Mouse (Mus musculus) heart, postnatal 0 days (tissue): ENCODE results near the gene Stk38. TPM values are rescaled to one million over a fixed set of nuclear protein-coding genes. Genes with fewer than 3 reads are reported as not detected.

Source experiments
- ATAC-seq: fragments of 200-750 bp; cut with Nextera tagmentation; 2 replicates; pipeline ENCODE4 v1.8.0; 2017; ENCODE audit warnings: low read depth, moderate number of reproducible peaks, moderate library complexity; ENCODE audit not compliant: insufficient read depth
- DNase-seq: peaks from one replicate; pipeline ENCODE4 v3.0.0-alpha.2; 2016; ENCODE audit warnings: low spot score
- H3K27ac ChIP-seq: fragments of 300-500 bp; sonication (generic); 2 replicates; pipeline ENCODE4 v1.5.1; 2014; ENCODE audit warnings: low read depth, mild to moderate bottlenecking
- H3K27me3 ChIP-seq: fragments of 300-500 bp; sonication (generic); 2 replicates; pipeline ENCODE4 v1.6.1; 2014; ENCODE audit warnings: low read length, mixed read lengths; ENCODE audit not compliant: control insufficient read depth, insufficient read depth
- H3K36me3 ChIP-seq: fragments of 300-500 bp; sonication (generic); replicated peaks from 2 replicates; pipeline ENCODE4 v1.6.1; 2014; ENCODE audit warnings: low read length, mixed read lengths; ENCODE audit not compliant: control insufficient read depth, insufficient read depth
- H3K4me1 ChIP-seq: fragments of 300-500 bp; sonication (generic); 2 replicates; pipeline ENCODE4 v1.6.1; 2014; ENCODE audit warnings: antibody characterized with exemption; ENCODE audit not compliant: control insufficient read depth, insufficient read depth
- H3K4me2 ChIP-seq: fragments of 300-500 bp; sonication (generic); 2 replicates; pipeline ENCODE4 v1.6.1; 2014; ENCODE audit warnings: low read depth, mild to moderate bottlenecking, low read length, moderate library complexity
- H3K4me3 ChIP-seq: fragments of 300-500 bp; sonication (generic); 2 replicates; pipeline ENCODE4 v1.5.1; 2014; ENCODE audit warnings: low read depth, low read length
- H3K9ac ChIP-seq: fragments of 300-500 bp; sonication (generic); replicated peaks from 2 replicates; pipeline ENCODE4 v1.6.1; 2014; ENCODE audit warnings: low read depth, low read length, mixed read lengths
- H3K9me3 ChIP-seq: fragments of 300-500 bp; sonication (generic); replicated peaks from 2 replicates; pipeline ENCODE4 v1.6.1; 2016; ENCODE audit warnings: low read length; ENCODE audit not compliant: control insufficient read depth
- CTCF ChIP-seq: IDR thresholded peaks from 2 replicates; pipeline ENCODE4 v1.5.1; 2016; ENCODE audit warnings: antibody characterized with exemption, control low read depth, low read depth
- EP300 ChIP-seq: IDR thresholded peaks from 2 replicates; pipeline ENCODE4 v1.6.1; 2016; ENCODE audit warnings: antibody characterized with exemption, low read depth
- WGBS: fragments of 180-500 bp; shearing (Covaris S2); extraction: QIAGEN DNeasy Blood & Tissue Kit; methylation state at CpG from one replicate; pipeline ENCODE4 v1.1.7; 2014; 5-methylcytosine and 5-hydroxymethylcytosine counted together
- polyA plus RNA-seq: library from polyadenylated mRNA; unstranded; fragments of >200 nt; fragmentation: Nextera tagmentation; extraction: Ambion mirVana; gene quantifications from 2 replicates; pipeline ENCODE4 v1.2.1, GENCODE M21; 2015
- total RNA-seq: library from RNA; depleted of rRNA; stranded (reverse); fragments of >200 nt; gene quantifications from 2 replicates; pipeline ENCODE4 v1.2.3, GENCODE M21; 2014; ENCODE audit warnings: low replicate concordance

Stk38 gene
- total and polyA plus RNA-seq, 2 experiments from 2014 or later: 49.8 to 53.7 TPM

DNA sequence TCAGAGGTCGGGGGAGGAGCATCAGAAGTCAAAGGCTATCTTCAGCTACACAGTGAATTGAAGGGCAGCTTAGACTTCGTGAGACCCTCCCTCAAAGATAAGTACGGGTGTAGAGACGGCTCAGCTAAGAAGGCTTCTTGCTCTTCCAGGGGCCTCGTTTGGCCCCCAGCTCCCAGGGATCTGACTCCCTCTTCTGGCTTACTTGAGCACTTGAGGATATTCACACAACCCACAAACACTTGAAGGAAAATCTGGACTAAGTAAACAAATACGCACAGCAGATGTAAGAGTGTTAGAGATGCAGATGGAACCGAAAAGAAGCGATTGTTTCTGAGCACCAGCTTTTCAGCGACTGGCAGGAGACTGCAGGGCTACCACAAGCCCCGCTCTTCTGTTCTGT lies 47.2 kb downstream of the Stk38 start:
- Histone ChIP-seq H3K4me1 (no peaks in the 10 kb centered on the region), H3K27me3 (no peaks in the 10 kb centered on the region), H3K27ac (no peak overlapping the region), H3K9me3 (no peaks in the 10 kb centered on the region), H3K9ac (no peak overlapping the region), H3K36me3 (peaks cover 47% of the 10 kb centered on the region), H3K4me2 (no peak overlapping the region), H3K4me3 (no peak overlapping the region)
- DNase-seq: no peak
- ATAC-seq: no peak
- TF ChIP-seq EP300 (no peak), CTCF (no peak)
- 55% methylated on average over 10 of the region's 10 CpGs for WGBS

- Histone ChIP-seq H3K27me3 (no peaks in the 10 kb centered on the region), H3K4me2 (0 out of 2 replicates have a peak overlapping the region, but pooled peaks have one; percentile 94), H3K27ac (no peak overlapping the region), H3K4me3 (no peak overlapping the region), H3K9me3 (no peaks in the 10 kb centered on the region), H3K4me1 (peaks cover 23% of the 10 kb centered on the region), H3K36me3 (peaks cover 6% of the 10 kb centered on the region; the same call in 1 of the 2 replicates), H3K9ac (no peak overlapping the region)
- TF ChIP-seq CTCF: no peak
- TF ChIP-seq EP300: no peak
- 92% methylated on average over 9 of the region's 9 CpGs for WGBS
- ATAC-seq: no peak
- DNase-seq: no peak
These were observed 53.4 kb downstream of the Stk38 start for GRCm38 (mm10) chr17:28954416-28954815.

DNA sequence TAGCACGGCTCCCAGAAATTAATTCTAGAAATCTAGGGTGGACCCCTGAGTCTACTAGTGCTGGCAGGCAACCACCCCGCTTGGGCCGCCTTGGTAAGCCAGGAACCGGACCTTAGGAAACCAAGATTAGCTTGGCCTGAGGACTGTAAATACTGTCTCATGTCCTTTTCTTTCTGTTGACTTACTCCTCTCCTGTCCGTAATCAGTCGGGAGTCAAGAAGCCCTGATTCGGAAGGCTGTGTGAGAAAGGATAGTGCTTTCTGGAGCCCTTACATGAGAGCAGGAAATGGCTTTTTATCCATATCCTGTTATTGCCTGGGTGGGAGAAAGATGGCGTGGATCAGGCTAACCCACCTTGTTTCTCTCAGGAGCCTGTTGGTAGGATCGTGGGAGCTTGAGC lies 54.5 kb downstream of the Stk38 start:
- 1% methylated on average over 9 of the region's 9 CpGs for WGBS
- TF ChIP-seq EP300: no peak
- TF ChIP-seq CTCF: no peak
- Histone ChIP-seq H3K4me1 (peaks cover 23% of the 10 kb centered on the region), H3K27ac (peak overlapping the region; percentile 93), H3K36me3 (peaks cover 4% of the 10 kb centered on the region; the same call in 1 of the 2 replicates), H3K9ac (peak overlapping the region; percentile 84), H3K4me3 (peak overlapping the region; percentile 69), H3K27me3 (no peaks in the 10 kb centered on the region), H3K9me3 (no peaks in the 10 kb centered on the region), H3K4me2 (peak overlapping the region; percentile 94)
- no peak for ATAC-seq
- DNase-seq: peak; percentile 23

DNA sequence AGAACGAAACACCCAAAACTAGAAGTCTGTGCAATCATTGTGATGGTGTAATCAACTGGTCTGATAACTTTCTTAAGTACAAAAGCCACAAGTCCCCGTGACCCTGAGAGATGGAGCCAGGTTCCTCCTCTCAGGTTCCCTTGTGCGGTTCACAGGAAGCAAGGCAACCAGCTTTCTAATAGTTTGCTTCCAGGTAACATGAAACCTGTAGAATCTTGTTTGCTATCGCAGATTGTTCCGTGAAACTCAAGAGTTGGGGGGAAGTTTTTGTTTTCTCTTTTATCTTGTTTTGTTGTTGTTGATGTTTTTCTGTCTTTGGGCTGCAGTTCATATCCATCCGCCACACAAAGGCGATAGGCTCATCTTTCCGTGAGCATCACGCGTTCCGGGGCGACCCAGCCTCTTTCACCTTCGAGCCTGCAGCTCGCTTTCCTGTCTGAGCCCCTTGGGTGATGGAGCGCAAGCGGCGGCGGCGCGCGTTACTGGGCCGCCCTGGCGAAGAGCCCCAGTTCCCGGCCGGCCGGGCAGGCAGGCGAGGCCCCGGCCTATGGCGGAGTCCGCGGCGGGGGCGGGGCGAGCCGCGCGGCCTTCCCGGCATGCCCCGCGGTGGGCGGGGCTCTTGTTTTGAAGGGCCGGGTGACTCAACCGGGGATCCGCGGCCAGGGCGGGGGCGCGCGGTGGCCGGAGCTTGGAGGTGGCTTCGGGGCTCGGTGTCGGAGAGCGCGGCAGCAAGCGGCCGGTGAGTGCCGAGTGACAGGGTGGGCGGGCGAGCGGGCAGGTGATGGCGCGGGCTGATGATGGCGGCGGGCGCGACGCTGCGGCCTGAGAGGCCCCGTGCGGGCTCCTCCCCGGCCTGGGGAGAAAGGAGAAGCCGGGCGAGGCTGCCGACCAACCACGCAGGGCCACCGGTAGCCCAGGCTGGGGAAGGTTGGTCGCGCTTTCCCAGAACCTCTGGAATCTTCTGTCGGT lies 55.7 kb downstream of the Stk38 start, which contains the start of gene Kctd20:
Gene Kctd20 (plus strand): TSS at position 120 of the 969 bp plus-strand sequence.
- no peaks in the 10 kb centered on the region for H3K9me3 ChIP-seq
- H3K27ac ChIP-seq: peak within 1 kb of the TSS; percentile 93
- 1% methylated on average over 66 of the region's 80 CpGs for WGBS
- peak within 1 kb of the TSS; percentile 84 for H3K9ac ChIP-seq
- H3K4me2 ChIP-seq: peak within 1 kb of the TSS; percentile 94
- H3K36me3 ChIP-seq: no peaks in the 10 kb centered on the region
- DNase-seq: peak; percentile 79
- no peaks in the 10 kb centered on the region for H3K27me3 ChIP-seq
- peak within 1 kb of the TSS; percentile 69 for H3K4me3 ChIP-seq
- ATAC-seq: peak; percentile 91
- peaks cover 23% of the 10 kb centered on the region for H3K4me1 ChIP-seq
- TF ChIP-seq EP300 (peak; percentile 89; the same call in 1 of the 2 replicates), CTCF (no peak)

- H3K4me1 ChIP-seq: peaks cover 23% of the 10 kb centered on the region
- ATAC-seq (no peak), DNase-seq (no peak)
- H3K27ac ChIP-seq: no peak overlapping the region
- H3K4me3 ChIP-seq: no peak overlapping the region
- no peaks in the 10 kb centered on the region for H3K9me3 ChIP-seq
- no peaks in the 10 kb centered on the region for H3K36me3 ChIP-seq
- H3K9ac ChIP-seq: no peak overlapping the region
- 64% methylated on average over 4 of the region's 4 CpGs for whole genome bisulfite sequencing
- no peak overlapping the region for H3K4me2 ChIP-seq
- no peaks in the 10 kb centered on the region for H3K27me3 ChIP-seq
- no peak for TF ChIP-seq CTCF
- TF ChIP-seq EP300: no peak
These were observed 57.0 kb downstream of the Stk38 start for GRCm38 (mm10) chr17:28950751-28951150.
